Mouse (Mus musculus): ENCODE results near the gene Sept10.
"Not testable (repeated sequence)": the region's sequence is repeated elsewhere in the genome, so short reads cannot be mapped to it uniquely, and the experiment has no call there.

Gene Sept10

GRCm38 (mm10) chr10:59119001-59119400 is 102.6 kb downstream of the Sept10 start:
- DNase-seq, result no peak

GRCm38 (mm10) chr10:59117555-59117954 is 104.1 kb downstream of the Sept10 start:
- no peak for DNase-seq

GRCm38 (mm10) chr10:59116331-59116730 is 105.3 kb downstream of the Sept10 start:
- no peak for DNase-seq

- DNase-seq, result no peak
These were observed 106.0 kb downstream of the Sept10 start for GRCm38 (mm10) chr10:59115691-59116090.

GRCm38 (mm10) chr10:59114535-59115291 is 106.9 kb downstream of the Sept10 start:
- no peak for DNase-seq

GRCm38 (mm10) chr10:59113386-59113785 is 108.3 kb downstream of the Sept10 start:
- DNase-seq, result no peak

GRCm38 (mm10) chr10:59112755-59113154 is 108.9 kb downstream of the Sept10 start:
- no peak for DNase-seq

- DNase-seq, result no peak
These were observed 111.3 kb downstream of the Sept10 start for GRCm38 (mm10) chr10:59110386-59110785.

GRCm38 (mm10) chr10:59109015-59109414 is 112.6 kb downstream of the Sept10 start:
- peak; percentile 22 for DNase-seq

GRCm38 (mm10) chr10:59106644-59107043 is 115.0 kb downstream of the Sept10 start:
- DNase-seq, result no peak

GRCm38 (mm10) chr10:59105885-59106284 is 115.8 kb downstream of the Sept10 start:
- no peak for DNase-seq

- no peak for DNase-seq
These were observed 117.0 kb downstream of the Sept10 start for GRCm38 (mm10) chr10:59104683-59105082.

GRCm38 (mm10) chr10:59103076-59103475 is 118.6 kb downstream of the Sept10 start:
- not testable (repeated sequence) for DNase-seq

- DNase-seq, result no peak
These were observed 129.7 kb downstream of the Sept10 start for GRCm38 (mm10) chr10:59091988-59092387.

All from cerebellum, adult 9-11 months (tissue).